Comparison of ENCODE assay signal across 18 mouse cellular contexts in the genomic region with DNA sequence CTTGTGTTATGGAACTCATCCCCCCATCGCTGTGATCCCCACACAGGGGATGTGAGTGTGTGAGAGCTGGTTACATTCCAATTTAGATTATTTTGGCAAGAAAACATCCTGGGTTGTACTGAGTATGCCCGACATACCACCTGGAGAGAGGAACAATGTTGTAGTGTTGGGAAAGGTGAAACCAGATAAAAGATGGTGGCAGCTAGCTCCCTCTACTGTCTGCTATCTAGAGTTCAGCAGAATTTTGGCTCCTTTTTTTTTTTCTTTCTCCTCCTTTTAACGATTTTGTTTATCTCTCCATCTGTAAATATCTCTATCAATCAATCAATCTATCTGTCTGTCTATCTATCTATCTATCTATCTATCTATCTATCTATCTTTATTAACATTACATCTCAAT.
A peak's percentile ranks its signal among the peaks of the same experiment; 100 is the strongest.
DNase-seq lines count a peak whose midpoint lies in the region; ATAC-seq and TF ChIP-seq lines count a peak whose summit lies in the region.
"Had no signal": no experiment of that assay in that cellular context is flagged by ENCODE, and none has a peak within 500 bp of the region (broad histone marks: within the 10 kb centered on the region; RNA-seq: fewer than 3 reads in every experiment).

No protein-coding gene starts in this region.

- ATAC-seq in heart, postnatal 0 days (ENCODE audit: insufficient read depth, low read depth), result no peak
- no peak for ATAC-seq in midbrain, postnatal 0 days (ENCODE audit: low FRiP score)
- ATAC-seq in midbrain, embryonic 11.5 days (ENCODE audit: low FRiP score), result no peak
- ATAC-seq in CD4-positive, CD25-positive, alpha-beta regulatory T cell, adult 4 months, result no peak
- ATAC-seq: inflammation-experienced regulatory T-cells, adult 6 months; liver, embryonic 12.5 days; midbrain, embryonic 13.5 days had no signal

- no peak overlapping the region for H3K4me3 ChIP-seq in heart, postnatal 0 days (ENCODE audit: low read depth, low read length)
- no peak overlapping the region for H3K4me3 ChIP-seq in midbrain, postnatal 0 days (ENCODE audit: low read depth, low read length)
- no peak overlapping the region for H3K4me3 ChIP-seq in midbrain, embryonic 11.5 days (ENCODE audit: low read depth, low read length)
- H3K4me3 ChIP-seq: heart, embryonic 12.5 days; kidney, embryonic 15.5 days; liver, embryonic 12.5 days; midbrain, embryonic 13.5 days had no signal

- no peak overlapping the region for H3K27ac ChIP-seq in heart, postnatal 0 days (ENCODE audit: low read depth)
- H3K27ac ChIP-seq in midbrain, postnatal 0 days (ENCODE audit: low read depth, low read length), result no peak overlapping the region
- no peak overlapping the region for H3K27ac ChIP-seq in midbrain, embryonic 11.5 days (ENCODE audit: low read depth, low read length)
- H3K27ac ChIP-seq: kidney, embryonic 15.5 days; liver, embryonic 12.5 days; midbrain, embryonic 13.5 days had no signal

- H3K4me1 ChIP-seq in heart, postnatal 0 days (ENCODE audit: control insufficient read depth, insufficient read depth), result no peaks in the 10 kb centered on the region
- H3K4me1 ChIP-seq in midbrain, postnatal 0 days (ENCODE audit: insufficient read depth, low read length), result no peaks in the 10 kb centered on the region
- no peaks in the 10 kb centered on the region for H3K4me1 ChIP-seq in midbrain, embryonic 11.5 days (ENCODE audit: control insufficient read depth, insufficient read depth, low read length)
- H3K4me1 ChIP-seq: heart, embryonic 12.5 days; kidney, embryonic 15.5 days; liver, embryonic 12.5 days; midbrain, embryonic 13.5 days had no signal

- H3K9ac ChIP-seq in heart, postnatal 0 days (replicated peaks; ENCODE audit: low read depth, low read length), result no peak overlapping the region
- no peak overlapping the region for H3K9ac ChIP-seq in midbrain, postnatal 0 days (replicated peaks; ENCODE audit: low read length, poor library complexity, severe bottlenecking)
- H3K9ac ChIP-seq in midbrain, embryonic 11.5 days (ENCODE audit: low read length), result no peak overlapping the region
- H3K9ac ChIP-seq: heart, embryonic 12.5 days; kidney, embryonic 15.5 days; liver, embryonic 12.5 days; midbrain, embryonic 13.5 days had no signal

- no peak for TF ChIP-seq EP300 in heart, postnatal 0 days (IDR thresholded peaks at IDR 0.05; ENCODE audit: low read depth)

- DNase-seq in cerebellum, adult 18-20 months, result peak; percentile 5 to 8
- DNase-seq in cerebellum, postnatal 4 days (ENCODE audit: low spot score in 2 of 2), result no peak
- no peak for DNase-seq in heart, postnatal 0 days (ENCODE audit: low spot score)
- no peak for DNase-seq in heart, adult 11 months
- no peak for DNase-seq in midbrain, postnatal 0 days (ENCODE audit: low spot score)
- DNase-seq in midbrain, embryonic 11.5 days (ENCODE audit: low spot score, missing footprints), result no peak
- DNase-seq in layer of hippocampus, adult 9-10 months (ENCODE audit: low spot score), result no peak
- DNase-seq: adrenal gland, postnatal 14 days; gastrocnemius, postnatal 36 days; left cerebral cortex, postnatal 4 days; thymus, postnatal 25 days had no signal

- no peaks in the 10 kb centered on the region for H3K9me3 ChIP-seq in heart, postnatal 0 days (replicated peaks; ENCODE audit: control insufficient read depth, low read length)
- H3K9me3 ChIP-seq in midbrain, postnatal 0 days (ENCODE audit: low read length), result no peaks in the 10 kb centered on the region
- H3K9me3 ChIP-seq in midbrain, embryonic 11.5 days (ENCODE audit: control insufficient read depth, low read length), result no peaks in the 10 kb centered on the region
- H3K9me3 ChIP-seq: heart, embryonic 12.5 days; kidney, embryonic 15.5 days; liver, embryonic 12.5 days; midbrain, embryonic 13.5 days had no signal

- H3K27me3 ChIP-seq in heart, postnatal 0 days (ENCODE audit: control insufficient read depth, insufficient read depth, low read length), result no peaks in the 10 kb centered on the region
- H3K27me3 ChIP-seq in midbrain, postnatal 0 days (ENCODE audit: insufficient read depth, low read length), result no peaks in the 10 kb centered on the region
- no peaks in the 10 kb centered on the region for H3K27me3 ChIP-seq in midbrain, embryonic 11.5 days (ENCODE audit: control insufficient read depth, insufficient read depth, low read length)
- H3K27me3 ChIP-seq: heart, embryonic 12.5 days; kidney, embryonic 15.5 days; liver, embryonic 12.5 days; midbrain, embryonic 13.5 days had no signal

- WGBS in heart, postnatal 0 days, result 21% methylated on average over 3 of the region's 3 CpGs
- 39% methylated on average over 3 of the region's 3 CpGs for WGBS in midbrain, postnatal 0 days
- 34% methylated on average over 3 of the region's 3 CpGs for WGBS in midbrain, embryonic 11.5 days

- no peak overlapping the region for H3K4me2 ChIP-seq in heart, postnatal 0 days (ENCODE audit: low read depth, low read length)
- no peak overlapping the region for H3K4me2 ChIP-seq in midbrain, postnatal 0 days (ENCODE audit: low read depth, low read length, poor library complexity, severe bottlenecking)
- H3K4me2 ChIP-seq in midbrain, embryonic 11.5 days, result no peak overlapping the region
- H3K4me2 ChIP-seq: heart, embryonic 12.5 days; kidney, embryonic 15.5 days; liver, embryonic 12.5 days; midbrain, embryonic 13.5 days had no signal

- peak; percentile 23 for TF ChIP-seq CTCF in heart, postnatal 0 days (IDR thresholded peaks at IDR 0.05; ENCODE audit: low read depth)
- peak; percentile 27 for TF ChIP-seq CTCF in midbrain, postnatal 0 days (IDR thresholded peaks at IDR 0.05)

- H3K36me3 ChIP-seq in heart, postnatal 0 days (replicated peaks; ENCODE audit: control insufficient read depth, insufficient read depth, low read length), result no peaks in the 10 kb centered on the region
- no peaks in the 10 kb centered on the region for H3K36me3 ChIP-seq in midbrain, postnatal 0 days (ENCODE audit: insufficient read depth, low read length)
- H3K36me3 ChIP-seq in midbrain, embryonic 11.5 days (ENCODE audit: control insufficient read depth, insufficient read depth, low read length), result no peaks in the 10 kb centered on the region
- H3K36me3 ChIP-seq: G1E; heart, embryonic 12.5 days; kidney, embryonic 15.5 days; liver, embryonic 12.5 days; midbrain, embryonic 13.5 days had no signal

Comparison
In these comparisons a context has a peak if more than half of its experiments do, and no peak if none do; other contexts are left out.
1. DNase-seq: peak in cerebellum, adult 18-20 months (2 of 2); none in cerebellum, postnatal 4 days (0 of 2), heart, postnatal 0 days (single experiment), heart, adult 11 months (single experiment), midbrain, postnatal 0 days (single experiment), midbrain, embryonic 11.5 days (single experiment) and layer of hippocampus, adult 9-10 months (single experiment).